Mouse (Mus musculus): ENCODE data around the gene Saysd1.

DNA sequence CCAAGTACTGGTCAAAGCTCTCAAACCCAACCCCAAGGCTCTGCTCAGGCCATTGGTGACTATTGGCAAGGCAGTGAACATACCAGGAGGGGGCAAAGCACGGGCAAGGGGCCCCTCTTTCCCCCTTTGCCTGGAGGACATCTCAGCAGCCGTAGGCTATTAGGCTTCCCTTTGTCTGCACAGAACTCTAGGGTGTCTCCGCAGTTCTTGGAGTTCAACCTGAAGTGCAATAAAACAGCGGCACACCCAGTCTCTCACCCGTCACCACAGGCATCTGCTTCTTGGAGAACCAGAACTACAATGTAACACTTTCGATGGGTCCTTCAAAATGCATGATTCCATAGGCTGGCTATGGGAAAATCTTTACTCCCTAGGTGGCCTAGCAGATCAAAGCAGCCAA lies 10.2 kb downstream of the Saysd1 start:
- no peak for TF ChIP-seq CTCF (IDR thresholded peaks at IDR 0.05)
- no peak for TF ChIP-seq EP300 (IDR thresholded peaks at IDR 0.05)

Measured in lung, postnatal 0 days (tissue).